Mouse (Mus musculus): ENCODE data around the gene Clec4g. TPM values are rescaled to one million over a fixed set of nuclear protein-coding genes. Genes with fewer than 3 reads are reported as not detected.
"Not testable (repeated sequence)": the region's sequence is repeated elsewhere in the genome, so short reads cannot be mapped to it uniquely, and the experiment has no call there.

Clec4g gene
- total RNA-seq (2014; fragmentation: Nextera tagmentation) (not detected in 2 replicates), total RNA-seq (2017) (0.11 TPM in 1 of 2 replicates, not detected in the other), polyA plus RNA-seq (2012) (not detected in 2 replicates)

DNA sequence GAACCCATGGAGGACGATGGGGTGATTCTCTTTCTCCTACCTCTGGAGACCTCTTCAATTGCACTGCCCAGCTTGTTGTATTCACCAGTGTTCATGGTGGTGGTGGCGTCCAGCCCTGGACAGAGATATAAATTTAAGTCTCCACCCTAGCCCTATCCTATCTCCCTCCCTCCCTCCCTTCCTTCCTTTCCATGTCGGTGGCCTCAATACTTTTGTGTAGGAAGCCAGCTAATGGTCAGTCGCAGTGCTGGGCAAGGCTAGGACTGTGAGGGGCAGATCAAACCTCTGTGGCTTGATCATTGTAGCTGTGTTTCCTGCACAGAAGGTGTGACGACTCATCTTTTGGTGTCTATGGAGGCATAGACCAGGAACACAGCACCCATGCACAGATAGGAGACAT lies at the start of gene Clec4g:
Gene Clec4g (minus strand): TSS at position 101 of the 400 bp plus-strand sequence.
- Histone ChIP-seq H3K9me3 (replicated peaks) (no peaks in the 10 kb centered on the region), H3K36me3 (replicated peaks) (no peaks in the 10 kb centered on the region)
- ATAC-seq (ENCODE audit: extremely low read depth, insufficient number of reproducible peaks, low FRiP score, poor library complexity, severe bottlenecking): no peak

DNA sequence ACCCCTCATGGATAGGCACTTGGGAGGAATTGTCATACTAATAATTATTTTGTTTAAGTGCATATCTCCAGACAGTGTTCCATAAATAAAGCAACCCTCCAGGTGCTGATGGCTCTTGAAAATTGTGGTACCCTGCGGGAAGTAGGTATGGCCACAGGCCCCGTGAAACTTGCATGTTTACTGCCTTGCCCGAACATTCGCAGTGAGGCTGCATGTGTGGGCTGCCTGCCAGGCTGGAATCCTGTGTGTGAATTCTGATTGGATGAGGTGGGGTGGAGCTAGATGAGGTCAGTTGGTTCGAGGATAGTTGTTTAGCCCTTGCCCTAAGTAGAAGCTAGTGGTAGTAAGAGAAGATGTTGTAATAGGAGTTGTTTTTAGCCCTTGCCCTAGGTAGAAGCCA lies 48.2 kb upstream of the Clec4g start:
- not testable (repeated sequence) for H3K27me3 ChIP-seq (ENCODE audit: insufficient read depth, low read length); H3K4me1 ChIP-seq (ENCODE audit: insufficient read depth, low read depth, low read length); ATAC-seq (ENCODE audit: extremely low read depth, insufficient number of reproducible peaks, low FRiP score, poor library complexity, severe bottlenecking); DNase-seq (ENCODE audit: low spot score); H3K9me3 ChIP-seq (replicated peaks); H3K4me3 ChIP-seq (ENCODE audit: low read depth, low read length); H3K36me3 ChIP-seq (replicated peaks)

More for the DNA sequence above, at the start of gene Clec4g:
- TF ChIP-seq GATA1 (IDR thresholded peaks at IDR 0.05; ENCODE audit: borderline replicate concordance, low read length) (no peak), POLR2AphosphoS5 (IDR thresholded peaks at IDR 0.05; ENCODE audit: insufficient replicate concordance, low read depth, low read length) (no peak), CTCF (IDR thresholded peaks at IDR 0.05; ENCODE audit: low read depth, low read length) (no peak), TAL1 (conservative IDR thresholded peaks at IDR 0.05; ENCODE audit: low read depth, low read length) (no peak), GATA2 (IDR thresholded peaks at IDR 0.05; ENCODE audit: borderline replicate concordance, low read depth, low read length) (no peak)
- no peak for DNase-seq (ENCODE audit: low spot score)
- no peak within 1 kb of the TSS for H3K4me3 ChIP-seq (ENCODE audit: low read depth, low read length)
- peaks cover 3% of the 10 kb centered on the region; the same call in 1 of the 2 replicates for H3K27me3 ChIP-seq (ENCODE audit: insufficient read depth, low read length)
- H3K4me1 ChIP-seq (ENCODE audit: insufficient read depth, low read depth, low read length): no peaks in the 10 kb centered on the region

DNA sequence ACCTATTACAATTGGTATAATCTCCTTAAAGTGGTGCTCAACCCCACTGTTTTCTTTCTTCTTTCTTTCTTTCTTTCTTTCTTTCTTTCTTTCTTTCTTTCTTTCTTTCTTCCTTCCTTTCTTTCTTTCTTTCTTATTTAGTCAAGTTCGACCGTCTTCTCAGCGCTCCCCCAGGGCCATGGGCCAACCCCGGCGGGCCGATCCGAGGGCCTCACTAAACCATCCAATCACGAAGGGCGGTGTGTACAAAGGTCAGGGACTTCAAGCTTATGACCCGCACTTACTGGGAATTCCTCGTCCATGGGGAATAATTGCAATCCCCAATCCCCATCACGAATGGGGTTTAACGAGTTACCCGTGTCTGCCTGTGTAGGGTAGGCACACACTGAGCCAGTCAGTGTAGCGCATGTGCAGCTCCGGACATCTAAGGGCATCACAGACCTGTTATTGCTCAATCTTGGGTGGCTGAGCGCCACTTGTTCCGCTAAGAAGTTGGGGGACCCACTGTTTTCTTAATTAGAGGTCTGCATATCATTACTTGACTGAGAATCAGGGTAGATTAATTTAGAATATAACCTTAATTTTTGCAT lies 33.9 kb upstream of the Clec4g start:
- TF ChIP-seq POLR2AphosphoS5 (IDR thresholded peaks at IDR 0.05; ENCODE audit: insufficient replicate concordance, low read depth, low read length) (no peak), GATA1 (IDR thresholded peaks at IDR 0.05; ENCODE audit: borderline replicate concordance, low read length) (no peak)
- no peaks in the 10 kb centered on the region for H3K9me3 ChIP-seq (replicated peaks)
- H3K4me3 ChIP-seq (ENCODE audit: low read depth, low read length): no peak overlapping the region
- no peaks in the 10 kb centered on the region for H3K27me3 ChIP-seq (ENCODE audit: insufficient read depth, low read length)
- H3K36me3 ChIP-seq (replicated peaks): no peaks in the 10 kb centered on the region
- H3K4me1 ChIP-seq (ENCODE audit: insufficient read depth, low read depth, low read length): no peaks in the 10 kb centered on the region
- peak; percentile 100 for ATAC-seq (ENCODE audit: extremely low read depth, insufficient number of reproducible peaks, low FRiP score, poor library complexity, severe bottlenecking)
- DNase-seq (ENCODE audit: low spot score): peak; percentile 100

DNA sequence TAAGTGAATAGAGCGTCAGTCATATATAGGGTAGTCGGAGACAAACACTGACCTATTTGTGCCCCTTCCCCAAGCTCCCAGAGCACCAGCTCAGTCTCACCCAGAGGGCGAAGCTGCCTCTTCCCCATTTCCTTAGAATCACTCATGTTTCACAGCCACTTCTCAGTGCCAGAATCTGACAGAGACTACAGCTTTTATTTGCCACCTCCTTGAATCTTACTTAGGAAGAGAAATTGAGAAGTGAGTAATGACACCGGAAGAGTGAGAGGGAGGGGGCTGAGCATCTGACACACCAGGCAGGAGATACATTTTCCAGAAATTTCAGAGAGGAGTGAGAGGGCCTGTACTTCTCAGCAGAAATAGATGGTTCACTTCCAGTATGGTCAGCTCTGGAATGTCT lies 28.3 kb upstream of the Clec4g start, which contains the start of gene Cd209a:
Gene Cd209a (minus strand): TSS at position 224 of the 400 bp plus-strand sequence.
- Histone ChIP-seq H3K4me1 (ENCODE audit: insufficient read depth, low read depth, low read length) (no peaks in the 10 kb centered on the region), H3K36me3 (replicated peaks) (no peaks in the 10 kb centered on the region), H3K9me3 (replicated peaks) (no peaks in the 10 kb centered on the region), H3K27me3 (ENCODE audit: insufficient read depth, low read length) (no peaks in the 10 kb centered on the region), H3K4me3 (ENCODE audit: low read depth, low read length) (no peak within 1 kb of the TSS)
- ATAC-seq (ENCODE audit: extremely low read depth, insufficient number of reproducible peaks, low FRiP score, poor library complexity, severe bottlenecking): no peak
- no peak for TF ChIP-seq CTCF (IDR thresholded peaks at IDR 0.05; ENCODE audit: low read depth, low read length)
- no peak for TF ChIP-seq POLR2AphosphoS5 (IDR thresholded peaks at IDR 0.05; ENCODE audit: insufficient replicate concordance, low read depth, low read length)
- TF ChIP-seq GATA1 (IDR thresholded peaks at IDR 0.05; ENCODE audit: borderline replicate concordance, low read length): no peak
- TF ChIP-seq TAL1 (conservative IDR thresholded peaks at IDR 0.05; ENCODE audit: low read depth, low read length): no peak
- no peak for TF ChIP-seq GATA2 (IDR thresholded peaks at IDR 0.05; ENCODE audit: borderline replicate concordance, low read depth, low read length)
- no peak for DNase-seq (ENCODE audit: low spot score)

DNA sequence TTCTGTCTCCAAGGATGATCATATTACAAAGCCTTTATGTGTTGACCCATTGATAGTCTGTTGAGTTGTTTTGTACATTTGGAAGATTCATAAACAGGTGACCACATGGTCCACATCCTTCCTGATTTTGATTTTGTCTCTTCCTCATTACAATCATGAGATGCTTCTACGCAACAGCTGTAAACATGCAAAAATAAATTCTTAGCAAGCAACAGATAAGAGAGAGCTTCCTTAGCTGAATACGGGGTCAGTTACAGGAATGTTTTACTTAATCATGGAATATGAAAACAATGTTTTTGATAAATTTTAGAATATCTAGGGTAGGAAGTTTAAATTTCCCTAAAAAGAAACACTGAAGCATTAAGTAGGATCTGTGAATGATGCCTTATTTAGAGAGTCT lies 16.5 kb upstream of the Clec4g start:
- TF ChIP-seq GATA2 (IDR thresholded peaks at IDR 0.05; ENCODE audit: borderline replicate concordance, low read depth, low read length) (no peak), POLR2AphosphoS5 (IDR thresholded peaks at IDR 0.05; ENCODE audit: insufficient replicate concordance, low read depth, low read length) (no peak), CTCF (IDR thresholded peaks at IDR 0.05; ENCODE audit: low read depth, low read length) (no peak), TAL1 (conservative IDR thresholded peaks at IDR 0.05; ENCODE audit: low read depth, low read length) (no peak), GATA1 (IDR thresholded peaks at IDR 0.05; ENCODE audit: borderline replicate concordance, low read length) (no peak)
- ATAC-seq (ENCODE audit: extremely low read depth, insufficient number of reproducible peaks, low FRiP score, poor library complexity, severe bottlenecking) (no peak), DNase-seq (ENCODE audit: low spot score) (no peak)
- H3K9me3 ChIP-seq (replicated peaks): no peaks in the 10 kb centered on the region
- no peaks in the 10 kb centered on the region for H3K27me3 ChIP-seq (ENCODE audit: insufficient read depth, low read length)
- no peaks in the 10 kb centered on the region for H3K4me1 ChIP-seq (ENCODE audit: insufficient read depth, low read depth, low read length)
- no peak overlapping the region for H3K4me3 ChIP-seq (ENCODE audit: low read depth, low read length)
- no peaks in the 10 kb centered on the region for H3K36me3 ChIP-seq (replicated peaks)

DNA sequence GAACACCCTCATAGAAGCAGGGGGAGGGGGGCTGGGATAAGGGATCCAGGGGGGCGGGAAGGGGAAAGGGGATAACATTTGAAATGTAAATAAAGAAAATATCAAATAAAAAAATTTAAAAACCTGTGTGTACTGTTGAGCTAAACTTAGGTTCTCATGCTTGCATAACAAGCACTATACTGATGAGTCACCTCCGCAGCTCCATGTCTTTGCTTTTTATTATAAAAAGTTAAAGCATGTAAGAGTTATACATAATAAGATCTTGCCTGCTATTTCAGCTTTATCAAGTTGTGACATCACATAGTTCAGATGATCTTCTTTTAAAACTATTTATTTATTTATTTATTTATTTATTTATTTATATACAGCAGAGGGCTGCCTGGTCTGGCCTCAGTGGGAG lies 15.1 kb upstream of the Clec4g start:
- TF ChIP-seq GATA1 (IDR thresholded peaks at IDR 0.05; ENCODE audit: borderline replicate concordance, low read length) (no peak), GATA2 (IDR thresholded peaks at IDR 0.05; ENCODE audit: borderline replicate concordance, low read depth, low read length) (no peak), TAL1 (conservative IDR thresholded peaks at IDR 0.05; ENCODE audit: low read depth, low read length) (no peak), CTCF (IDR thresholded peaks at IDR 0.05; ENCODE audit: low read depth, low read length) (no peak), POLR2AphosphoS5 (IDR thresholded peaks at IDR 0.05; ENCODE audit: insufficient replicate concordance, low read depth, low read length) (no peak)
- ATAC-seq (ENCODE audit: extremely low read depth, insufficient number of reproducible peaks, low FRiP score, poor library complexity, severe bottlenecking): no peak
- no peak for DNase-seq (ENCODE audit: low spot score)
- Histone ChIP-seq H3K4me3 (ENCODE audit: low read depth, low read length) (no peak overlapping the region), H3K27me3 (ENCODE audit: insufficient read depth, low read length) (no peaks in the 10 kb centered on the region), H3K36me3 (replicated peaks) (no peaks in the 10 kb centered on the region), H3K9me3 (replicated peaks) (no peaks in the 10 kb centered on the region), H3K4me1 (ENCODE audit: insufficient read depth, low read depth, low read length) (no peaks in the 10 kb centered on the region)

DNA sequence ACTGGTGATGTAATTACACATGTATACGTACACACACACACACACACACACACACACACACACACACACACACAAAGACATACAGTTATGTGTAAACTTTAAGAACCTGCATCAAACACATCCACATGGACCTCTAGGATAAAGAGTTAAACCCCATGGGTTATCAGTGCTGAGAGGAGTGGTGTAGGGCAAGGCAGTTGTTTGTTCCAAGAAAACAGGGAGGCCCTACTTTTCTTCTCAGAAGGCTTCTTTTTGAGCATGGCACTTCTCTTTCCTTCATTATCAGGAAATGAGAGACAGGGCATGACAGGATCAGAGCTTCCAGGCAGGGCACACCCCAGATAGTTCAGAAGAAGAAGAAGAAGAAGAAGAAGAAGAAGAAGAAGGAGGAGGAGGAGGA lies 13.6 kb upstream of the Clec4g start:
- ATAC-seq (ENCODE audit: extremely low read depth, insufficient number of reproducible peaks, low FRiP score, poor library complexity, severe bottlenecking): no peak
- TF ChIP-seq GATA1 (IDR thresholded peaks at IDR 0.05; ENCODE audit: borderline replicate concordance, low read length): no peak
- TF ChIP-seq TAL1 (conservative IDR thresholded peaks at IDR 0.05; ENCODE audit: low read depth, low read length): no peak
- no peak for TF ChIP-seq GATA2 (IDR thresholded peaks at IDR 0.05; ENCODE audit: borderline replicate concordance, low read depth, low read length)
- no peak for TF ChIP-seq CTCF (IDR thresholded peaks at IDR 0.05; ENCODE audit: low read depth, low read length)
- no peak for TF ChIP-seq POLR2AphosphoS5 (IDR thresholded peaks at IDR 0.05; ENCODE audit: insufficient replicate concordance, low read depth, low read length)
- no peak overlapping the region for H3K4me3 ChIP-seq (ENCODE audit: low read depth, low read length)

More for the DNA sequence above, 13.6 kb upstream of the Clec4g start:
- H3K9me3 ChIP-seq (replicated peaks): no peaks in the 10 kb centered on the region
- H3K36me3 ChIP-seq (replicated peaks): no peaks in the 10 kb centered on the region
- no peaks in the 10 kb centered on the region for H3K27me3 ChIP-seq (ENCODE audit: insufficient read depth, low read length)
- H3K4me1 ChIP-seq (ENCODE audit: insufficient read depth, low read depth, low read length): no peaks in the 10 kb centered on the region
- DNase-seq (ENCODE audit: low spot score): no peak

Measured in G1E (cell line).